Mouse (Mus musculus): ENCODE results near the gene Reck. TPM values are rescaled to one million over a fixed set of nuclear protein-coding genes. Genes with fewer than 3 reads are reported as not detected.

Gene Reck
- 1 to 10 TPM; 6.5 TPM for total RNA-seq (2021)

GRCm38 (mm10) chr4:43875160-43875918 lies at the start of gene Reck:
TSS of gene Reck (plus strand) at chr4:43875530.
- intact Hi-C loops (cut with DNase I), result no loop called here
- peak; percentile 76 for DNase-seq (ENCODE audit: low spot score)

GRCm38 (mm10) chr4:43828806-43829205 lies 46.5 kb upstream of the Reck start:
- intact Hi-C loops (cut with DNase I), result no loop called here

GRCm38 (mm10) chr4:43832031-43832430 lies 43.3 kb upstream of the Reck start:
- intact Hi-C loops (cut with DNase I), result no loop called here
- DNase-seq (ENCODE audit: low spot score), result no peak

More at GRCm38 (mm10) chr4:43828806-43829205, 46.5 kb upstream of the Reck start:
- no peak for DNase-seq (ENCODE audit: low spot score)

GRCm38 (mm10) chr4:43833752-43834151 lies 41.6 kb upstream of the Reck start:
- intact Hi-C loops (cut with DNase I), result no loop called here
- DNase-seq (ENCODE audit: low spot score), result no peak

- DNase-seq (ENCODE audit: low spot score), result no peak
- intact Hi-C loops (cut with DNase I), result no loop called here
These were observed 40.6 kb upstream of the Reck start for GRCm38 (mm10) chr4:43834749-43835148.

- intact Hi-C loops (cut with DNase I), result no loop called here
- DNase-seq (ENCODE audit: low spot score), result no peak
These were observed 37.0 kb upstream of the Reck start for GRCm38 (mm10) chr4:43838326-43838725.

GRCm38 (mm10) chr4:43840101-43840500 lies 35.2 kb upstream of the Reck start, which contains the start of gene Olfr157:
TSS of gene Olfr157 (minus strand) at chr4:43840201.
- no peak for DNase-seq (ENCODE audit: low spot score)
- intact Hi-C loops (cut with DNase I), result no loop called here

GRCm38 (mm10) chr4:43851265-43851664 lies 24.1 kb upstream of the Reck start, which contains the start of gene Olfr155:
TSS of gene Olfr155 (plus strand) at chr4:43851565.
- DNase-seq (ENCODE audit: low spot score), result no peak
- intact Hi-C loops (cut with DNase I), result no loop called here

- no peak for DNase-seq (ENCODE audit: low spot score)
- intact Hi-C loops (cut with DNase I), result no loop called here
These were observed 21.2 kb upstream of the Reck start for GRCm38 (mm10) chr4:43854101-43854500.

- intact Hi-C loops (cut with DNase I), result loop anchor here (2.0 to 5.0 kb wide), 2 partner anchors 137 to 233 kb away; no protein-coding TSS in a partner anchor
- DNase-seq (ENCODE audit: low spot score), result no peak
These were observed 15.4 kb upstream of the Reck start for GRCm38 (mm10) chr4:43859886-43860285.

GRCm38 (mm10) chr4:43860744-43861519 lies 14.4 kb upstream of the Reck start:
- intact Hi-C loops (cut with DNase I), result loop anchor here (1.0 to 5.0 kb wide), 4 partner anchors 98 to 234 kb away; no protein-coding TSS in a partner anchor
- peak; percentile 18 for DNase-seq (ENCODE audit: low spot score)

- intact Hi-C loops (cut with DNase I), result loop anchor here (5.0 kb wide), 1 partner anchor 236 kb away; no protein-coding TSS in a partner anchor
- no peak for DNase-seq (ENCODE audit: low spot score)
These were observed 12.0 kb upstream of the Reck start for GRCm38 (mm10) chr4:43863298-43863697.

- intact Hi-C loops (cut with DNase I), result no loop called here
These were observed 5.5 kb upstream of the Reck start for GRCm38 (mm10) chr4:43869821-43870220.

GRCm38 (mm10) chr4:43874501-43874900 lies 829 bp upstream of the Reck start:
- intact Hi-C loops (cut with DNase I), result no loop called here
- no peak for DNase-seq (ENCODE audit: low spot score)

More at GRCm38 (mm10) chr4:43869821-43870220, 5.5 kb upstream of the Reck start:
- no peak for DNase-seq (ENCODE audit: low spot score)

GRCm38 (mm10) chr4:43875919-43876411 lies 635 bp downstream of the Reck start:
- intact Hi-C loops (cut with DNase I), result no loop called here
- no peak for DNase-seq (ENCODE audit: low spot score)

GRCm38 (mm10) chr4:43877230-43877629 lies 1.9 kb downstream of the Reck start:
- no peak for DNase-seq (ENCODE audit: low spot score)
- intact Hi-C loops (cut with DNase I), result no loop called here

- intact Hi-C loops (cut with DNase I), result no loop called here
- peak; percentile 14 for DNase-seq (ENCODE audit: low spot score)
These were observed 2.9 kb downstream of the Reck start for GRCm38 (mm10) chr4:43878121-43878776.

- intact Hi-C loops (cut with DNase I), result no loop called here
- DNase-seq (ENCODE audit: low spot score), result no peak
These were observed 4.2 kb downstream of the Reck start for GRCm38 (mm10) chr4:43879566-43879965.

GRCm38 (mm10) chr4:43884196-43884595 lies 8.9 kb downstream of the Reck start:
- DNase-seq (ENCODE audit: low spot score), result no peak
- intact Hi-C loops (cut with DNase I), result no loop called here

GRCm38 (mm10) chr4:43891247-43891646 lies 15.9 kb downstream of the Reck start:
- intact Hi-C loops (cut with DNase I), result no loop called here
- DNase-seq (ENCODE audit: low spot score), result no peak
